Comparison of ENCODE assay signal across 8 mouse cellular contexts in genomic region chr4:107457602-107458001, GRCm38 (mm10). TPM values are rescaled to one million over a fixed set of nuclear protein-coding genes. Genes with fewer than 3 reads are reported as not detected.
DNase-seq lines count a peak whose midpoint lies in the region; ATAC-seq lines count a peak whose summit lies in the region.

No protein-coding gene starts in this region.

- 0 out of 2 replicates have a peak, but pooled peaks cover 6% of the 10 kb centered on the region for H3K27me3 ChIP-seq in forebrain, embryonic 10.5 days (ENCODE audit: poor library complexity, severe bottlenecking)
- no peaks in the 10 kb centered on the region for H3K27me3 ChIP-seq in forebrain, embryonic 16.5 days (replicated peaks; ENCODE audit: control insufficient read depth, insufficient read depth, low read length)
- H3K27me3 ChIP-seq in embryonic facial prominence, embryonic 14.5 days (replicated peaks; ENCODE audit: control insufficient read depth, insufficient read depth, low read length), result no peaks in the 10 kb centered on the region
- peaks cover 5% of the 10 kb centered on the region for H3K27me3 ChIP-seq in liver, embryonic 12.5 days (replicated peaks)

- peak; percentile 34 for DNase-seq in forebrain, embryonic 10.5 days (ENCODE audit: extremely low spot score, low spot score)
- DNase-seq in 3T3-L1 (ENCODE audit: low read depth, low spot score), result peak; percentile 86
- DNase-seq in embryonic facial prominence, embryonic 14.5 days (ENCODE audit: low spot score), result peak; percentile 84
- DNase-seq in thymus, adult 18-20 months, result no peak
- no peak for DNase-seq in left cerebral cortex, postnatal 4 days
- no peak for DNase-seq in layer of hippocampus, adult 9-10 months (ENCODE audit: low spot score)

- no peaks in the 10 kb centered on the region for H3K36me3 ChIP-seq in forebrain, embryonic 10.5 days (replicated peaks)
- H3K36me3 ChIP-seq in forebrain, embryonic 16.5 days (ENCODE audit: control insufficient read depth, insufficient read depth), result no peaks in the 10 kb centered on the region
- no peaks in the 10 kb centered on the region for H3K36me3 ChIP-seq in embryonic facial prominence, embryonic 14.5 days (ENCODE audit: control insufficient read depth, insufficient read depth, low read length)
- H3K36me3 ChIP-seq in liver, embryonic 12.5 days, result no peaks in the 10 kb centered on the region

- ATAC-seq in forebrain, embryonic 16.5 days, result no peak
- peak; percentile 64; the same call in 1 of the 2 replicates for ATAC-seq in embryonic facial prominence, embryonic 14.5 days (ENCODE audit: low read depth)
- peak; percentile 58 for ATAC-seq in liver, embryonic 12.5 days

- H3K4me3 ChIP-seq in forebrain, embryonic 10.5 days, result no peak overlapping the region
- H3K4me3 ChIP-seq in forebrain, embryonic 16.5 days (replicated peaks; ENCODE audit: low read length), result no peak overlapping the region
- H3K4me3 ChIP-seq in embryonic facial prominence, embryonic 14.5 days (ENCODE audit: low read depth, low read length), result peak overlapping the region; percentile 7; the same call in 1 of the 2 replicates
- no peak overlapping the region for H3K4me3 ChIP-seq in liver, embryonic 12.5 days

- peaks cover 49% of the 10 kb centered on the region for H3K4me1 ChIP-seq in forebrain, embryonic 10.5 days
- H3K4me1 ChIP-seq in forebrain, embryonic 16.5 days (replicated peaks; ENCODE audit: control insufficient read depth, insufficient read depth, low read length), result no peaks in the 10 kb centered on the region
- H3K4me1 ChIP-seq in embryonic facial prominence, embryonic 14.5 days (ENCODE audit: control insufficient read depth, insufficient read depth, low read length), result peaks cover 18% of the 10 kb centered on the region
- H3K4me1 ChIP-seq in liver, embryonic 12.5 days, result peaks cover 45% of the 10 kb centered on the region

- 58% methylated on average over 12 of the region's 12 CpGs for WGBS in forebrain, embryonic 10.5 days
- WGBS in forebrain, embryonic 16.5 days, result 74% methylated on average over 12 of the region's 12 CpGs
- 19% methylated on average over 12 of the region's 12 CpGs for WGBS in embryonic facial prominence, embryonic 14.5 days
- 48% methylated on average over 12 of the region's 12 CpGs for WGBS in liver, embryonic 12.5 days (ENCODE audit: insufficient replicate concordance)

- no peak overlapping the region for H3K4me2 ChIP-seq in forebrain, embryonic 16.5 days (ENCODE audit: low read length)
- H3K4me2 ChIP-seq in embryonic facial prominence, embryonic 14.5 days (ENCODE audit: low read depth, low read length), result peak overlapping the region; percentile 46
- peak overlapping the region; percentile 49 for H3K4me2 ChIP-seq in liver, embryonic 12.5 days

- H3K9me3 ChIP-seq in forebrain, embryonic 10.5 days, result no peaks in the 10 kb centered on the region
- H3K9me3 ChIP-seq in forebrain, embryonic 16.5 days (ENCODE audit: control insufficient read depth, low read length), result no peaks in the 10 kb centered on the region
- no peaks in the 10 kb centered on the region for H3K9me3 ChIP-seq in embryonic facial prominence, embryonic 14.5 days (ENCODE audit: control insufficient read depth, low read length)
- no peaks in the 10 kb centered on the region for H3K9me3 ChIP-seq in liver, embryonic 12.5 days (replicated peaks)

- peak overlapping the region; percentile 35 for H3K27ac ChIP-seq in forebrain, embryonic 10.5 days
- H3K27ac ChIP-seq in forebrain, embryonic 16.5 days (ENCODE audit: low read length), result no peak overlapping the region
- peak overlapping the region; percentile 29; the same call in 1 of the 2 replicates for H3K27ac ChIP-seq in embryonic facial prominence, embryonic 14.5 days (replicated peaks; ENCODE audit: low read depth, low read length)
- peak overlapping the region; percentile 89 for H3K27ac ChIP-seq in liver, embryonic 12.5 days

- intact Hi-C loops in left cerebral cortex, postnatal 4 days (cut with DNase I), result no loop called here

- no peak overlapping the region for H3K9ac ChIP-seq in forebrain, embryonic 16.5 days (replicated peaks; ENCODE audit: low read depth, low read length)
- H3K9ac ChIP-seq in embryonic facial prominence, embryonic 14.5 days (ENCODE audit: low read depth, low read length), result 0 out of 2 replicates have a peak overlapping the region, but pooled peaks have one; percentile 21
- peak overlapping the region; percentile 40; the same call in 1 of the 2 replicates for H3K9ac ChIP-seq in liver, embryonic 12.5 days

RNA-seq across cellular contexts. Expression of gene Glis1, which starts 23.2 kb away (rescaled TPM):
- 2.7 and 2.9 TPM in 2 replicates for polyA plus RNA-seq in forebrain, embryonic 10.5 days (2016; fragmentation: Nextera tagmentation; extraction: Ambion mirVana)
- polyA plus RNA-seq in forebrain, embryonic 16.5 days (2015; fragmentation: Nextera tagmentation; extraction: Ambion mirVana), result 1.1 TPM in 2 replicates
- 10.8 and 12.1 TPM in 2 replicates for polyA plus RNA-seq in embryonic facial prominence, embryonic 14.5 days (2014; fragmentation: Nextera tagmentation; extraction: Ambion mirVana)
- polyA plus RNA-seq in liver, embryonic 12.5 days (2016; fragmentation: Nextera tagmentation; extraction: Ambion mirVana), result 0.24 and 0.32 TPM in 2 replicates
- 1 to 10 TPM; 1.9 to 3.6 TPM for total RNA-seq in left cerebral cortex, postnatal 4 days (2021)

Comparison
In these comparisons a context has a peak if more than half of its experiments do, and no peak if none do; other contexts are left out.
1. DNase-seq: peak in forebrain, embryonic 10.5 days (single experiment), 3T3-L1 (single experiment) and embryonic facial prominence, embryonic 14.5 days (single experiment); none in thymus, adult 18-20 months (0 of 2), left cerebral cortex, postnatal 4 days (single experiment) and layer of hippocampus, adult 9-10 months (single experiment).